Mouse (Mus musculus) liver, postnatal 0 days (tissue): ENCODE results near the gene Zfhx2. TPM values are rescaled to one million over a fixed set of nuclear protein-coding genes. Genes with fewer than 3 reads are reported as not detected.

Source experiments
- ATAC-seq: fragments of 200-750 bp; cut with Nextera tagmentation; 2 replicates; pipeline ENCODE4 v1.8.0; 2017; ENCODE audit warnings: mild to moderate bottlenecking, moderate library complexity
- DNase-seq: peaks from one replicate; pipeline ENCODE4 v3.0.0-alpha.2; 2016
- H3K27ac ChIP-seq: fragments of 300-500 bp; sonication (generic); 2 replicates; pipeline ENCODE4 v1.5.1; 2014; ENCODE audit warnings: antibody characterized with exemption, moderate library complexity, mild to moderate bottlenecking, low read depth
- H3K27me3 ChIP-seq: fragments of 300-500 bp; sonication (generic); 2 replicates; pipeline ENCODE4 v1.6.1; 2014; ENCODE audit warnings: low read length, control low read depth, mixed read lengths; ENCODE audit not compliant: insufficient read depth
- H3K36me3 ChIP-seq: fragments of 300-500 bp; sonication (generic); replicated peaks from 2 replicates; pipeline ENCODE4 v1.6.1; 2014; ENCODE audit warnings: mild to moderate bottlenecking, control low read depth, low read length, moderate library complexity, mixed read lengths; ENCODE audit not compliant: insufficient read depth
- H3K4me1 ChIP-seq: fragments of 300-500 bp; sonication (generic); 2 replicates; pipeline ENCODE4 v1.6.1; 2014; ENCODE audit warnings: antibody characterized with exemption, mild to moderate bottlenecking, control low read depth; ENCODE audit not compliant: insufficient read depth
- H3K4me2 ChIP-seq: fragments of 300-500 bp; sonication (generic); 2 replicates; pipeline ENCODE4 v1.6.1; 2014; ENCODE audit warnings: low read depth, mild to moderate bottlenecking, low read length, moderate library complexity, mixed read lengths
- H3K4me3 ChIP-seq: fragments of 300-500 bp; sonication (generic); 2 replicates; pipeline ENCODE4 v1.5.1; 2014; ENCODE audit warnings: low read depth, low read length
- H3K9ac ChIP-seq: fragments of 300-500 bp; sonication (generic); replicated peaks from 2 replicates; pipeline ENCODE4 v1.6.1; 2014; ENCODE audit warnings: mild to moderate bottlenecking, moderate library complexity
- H3K9me3 ChIP-seq: fragments of 300-500 bp; sonication (generic); 2 replicates; pipeline ENCODE4 v1.6.1; 2016; ENCODE audit warnings: mild to moderate bottlenecking, control low read depth, low read length, mixed read lengths
- CTCF ChIP-seq: sonication (generic); IDR thresholded peaks from 2 replicates; pipeline ENCODE4 v1.5.1; 2016; ENCODE audit warnings: antibody characterized with exemption, low read depth
- EP300 ChIP-seq: IDR thresholded peaks from 2 replicates; pipeline ENCODE4 v1.6.1; 2016; ENCODE audit warnings: antibody characterized with exemption, low read depth, mild to moderate bottlenecking
- WGBS: fragments of 180-500 bp; shearing (Covaris S2); extraction: QIAGEN DNeasy Blood & Tissue Kit; methylation state at CpG from one replicate; pipeline ENCODE4 v1.1.7; 2014; ENCODE audit not compliant: insufficient replicate concordance; 5-methylcytosine and 5-hydroxymethylcytosine counted together
- polyA plus RNA-seq: library from polyadenylated mRNA; unstranded; fragments of >200 nt; fragmentation: Nextera tagmentation; extraction: Ambion mirVana; gene quantifications from 2 replicates; pipeline ENCODE4 v1.2.1, GENCODE M21; 2015

Zfhx2 gene
- polyA plus RNA-seq, 1 experiment from 2014 or later, result 1.0 TPM

DNA sequence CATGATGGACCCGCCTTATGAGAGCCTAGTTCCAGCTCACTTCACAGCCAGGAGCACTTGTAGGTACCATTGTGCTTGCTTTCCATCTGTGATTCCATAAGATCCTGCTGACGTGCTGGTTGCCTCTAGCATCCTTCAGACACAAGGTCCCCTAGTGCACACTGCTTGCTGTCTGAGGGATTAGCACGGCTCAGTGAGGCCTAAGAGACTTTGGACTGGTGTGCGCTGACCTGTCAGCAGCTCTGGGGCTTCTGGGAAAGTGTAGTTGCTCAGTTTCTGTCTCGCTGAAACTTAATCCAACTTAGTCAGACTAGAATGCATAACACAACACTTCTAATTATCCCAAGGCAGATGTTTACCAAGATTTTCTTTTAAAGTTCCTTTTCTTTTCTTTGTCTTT lies 32.2 kb downstream of the Zfhx2 start:
- H3K4me1 ChIP-seq, result peaks cover 17% of the 10 kb centered on the region
- DNase-seq (no peak), ATAC-seq (no peak)
- no peaks in the 10 kb centered on the region for H3K36me3 ChIP-seq
- H3K9ac ChIP-seq, result no peak overlapping the region
- H3K4me3 ChIP-seq, result no peak overlapping the region
- no peak overlapping the region for H3K27ac ChIP-seq
- H3K27me3 ChIP-seq, result no peaks in the 10 kb centered on the region
- H3K4me2 ChIP-seq, result no peak overlapping the region
- H3K9me3 ChIP-seq, result no peaks in the 10 kb centered on the region
- 75% methylated on average over 5 of the region's 5 CpGs for WGBS
- TF ChIP-seq EP300 (no peak), CTCF (no peak)

DNA sequence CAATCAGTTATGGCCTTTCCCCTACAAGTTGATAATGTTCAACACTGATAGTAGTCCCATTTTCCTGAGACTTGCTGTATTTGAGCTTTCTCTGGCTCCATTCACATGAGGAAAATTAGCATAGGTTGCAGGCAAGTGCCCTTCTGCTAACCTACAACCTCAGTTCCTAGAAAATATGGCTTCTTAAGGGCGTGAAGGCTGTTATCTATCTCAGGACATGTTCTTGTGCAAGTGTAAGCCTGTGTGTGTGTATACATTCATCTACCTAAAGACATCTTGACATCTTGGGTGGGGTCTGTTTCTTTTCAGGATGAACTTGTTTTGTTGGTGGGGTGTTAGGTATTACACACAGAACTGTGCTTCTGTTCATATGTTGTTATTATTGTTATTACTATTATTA lies 33.1 kb downstream of the Zfhx2 start:
- DNase-seq (no peak), ATAC-seq (peak; percentile 26; the same call in 1 of the 2 replicates)
- Histone ChIP-seq H3K4me2 (no peak overlapping the region), H3K27ac (no peak overlapping the region), H3K36me3 (no peaks in the 10 kb centered on the region), H3K9ac (no peak overlapping the region), H3K27me3 (no peaks in the 10 kb centered on the region), H3K4me3 (no peak overlapping the region), H3K9me3 (no peaks in the 10 kb centered on the region), H3K4me1 (peaks cover 17% of the 10 kb centered on the region)
- peak; percentile 40; the same call in 1 of the 2 replicates for TF ChIP-seq EP300
- no peak for TF ChIP-seq CTCF
- 57% methylated on average over 1 of the region's 1 CpGs for WGBS

DNA sequence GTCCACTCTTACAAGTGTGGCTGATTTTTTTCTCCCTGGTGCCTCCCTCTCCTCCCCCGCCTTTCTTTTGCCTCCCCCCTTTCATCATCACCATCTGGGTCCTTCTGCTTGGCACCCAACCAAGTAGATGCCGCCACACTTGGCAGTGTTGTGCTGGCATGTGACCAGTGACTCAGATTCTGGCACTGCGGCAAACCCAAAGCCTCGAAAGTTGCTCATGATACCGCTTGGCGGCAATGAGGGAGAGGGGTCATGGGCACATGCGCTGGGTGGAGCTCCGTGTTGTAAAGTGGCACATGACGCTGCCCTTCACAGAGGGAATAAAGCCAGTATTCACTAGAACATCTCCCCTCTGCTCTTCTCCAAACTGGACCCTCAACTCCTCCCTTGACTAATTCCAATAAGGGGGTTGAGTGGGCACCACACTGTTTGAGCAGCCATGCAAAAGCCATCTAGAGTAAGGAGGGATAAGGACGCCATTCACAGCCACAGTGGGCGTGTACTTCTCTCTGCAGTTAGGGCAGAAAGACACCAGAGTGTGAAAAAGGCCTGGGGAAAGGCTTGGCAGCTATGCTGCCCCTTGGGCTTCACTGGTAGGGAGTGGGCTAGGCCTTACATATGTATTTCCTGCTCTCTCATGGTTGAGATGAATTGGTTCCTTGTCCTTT lies 36.8 kb downstream of the Zfhx2 start:
- no peak for TF ChIP-seq EP300
- no peak for TF ChIP-seq CTCF

GRCm38 (mm10) chr14:55054191-55054749 lies 37.9 kb downstream of the Zfhx2 start:
- no peak overlapping the region for H3K4me3 ChIP-seq
- no peak for ATAC-seq
- 71% methylated on average over 10 of the region's 10 CpGs for WGBS

More for the DNA sequence above, 36.8 kb downstream of the Zfhx2 start:
- no peaks in the 10 kb centered on the region for H3K36me3 ChIP-seq
- 70% methylated on average over 11 of the region's 11 CpGs for WGBS
- H3K4me1 ChIP-seq, result peaks cover 6% of the 10 kb centered on the region
- H3K4me2 ChIP-seq, result no peak overlapping the region
- H3K9me3 ChIP-seq, result no peaks in the 10 kb centered on the region
- H3K27me3 ChIP-seq, result no peaks in the 10 kb centered on the region
- H3K27ac ChIP-seq, result no peak overlapping the region
- H3K9ac ChIP-seq, result no peak overlapping the region
- ATAC-seq (no peak), DNase-seq (no peak)
- H3K4me3 ChIP-seq, result no peak overlapping the region

DNA sequence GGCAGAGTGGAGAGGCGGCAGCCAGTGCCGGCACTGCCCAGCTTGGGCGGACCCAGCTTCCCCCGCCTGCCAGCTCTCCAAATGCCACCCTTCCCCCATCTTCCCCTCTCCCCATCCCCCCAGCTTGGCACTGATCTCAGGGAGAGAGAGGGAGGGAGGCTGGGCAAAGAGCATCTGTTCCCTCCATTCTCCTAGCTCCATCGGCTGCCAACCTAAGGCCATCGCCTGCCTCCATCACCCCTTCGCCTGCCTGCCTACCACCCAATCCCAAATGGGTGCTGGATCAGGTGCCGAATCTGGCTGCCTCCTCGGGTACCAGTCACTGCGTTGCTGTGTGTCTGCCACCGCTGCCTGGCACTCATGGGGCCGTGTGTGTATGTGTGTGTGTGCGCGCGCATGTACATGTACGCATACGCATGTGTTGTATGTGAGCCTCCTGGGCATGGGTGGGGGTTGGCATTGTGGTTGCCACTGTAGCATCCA lies 38.4 kb downstream of the Zfhx2 start:
- Histone ChIP-seq H3K4me2 (no peak overlapping the region), H3K9ac (no peak overlapping the region), H3K4me3 (no peak overlapping the region), H3K4me1 (no peaks in the 10 kb centered on the region; the same call in 1 of the 2 replicates), H3K27ac (no peak overlapping the region), H3K27me3 (no peaks in the 10 kb centered on the region), H3K36me3 (no peaks in the 10 kb centered on the region), H3K9me3 (no peaks in the 10 kb centered on the region)
- TF ChIP-seq EP300, result no peak
- no peak for TF ChIP-seq CTCF
- WGBS, result 82% methylated on average over 17 of the region's 17 CpGs
- DNase-seq, result no peak
- ATAC-seq, result no peak

More at GRCm38 (mm10) chr14:55054191-55054749, 37.9 kb downstream of the Zfhx2 start:
- DNase-seq, result no peak
- TF ChIP-seq CTCF (no peak), EP300 (no peak)
- Histone ChIP-seq H3K9me3 (no peaks in the 10 kb centered on the region), H3K27ac (no peak overlapping the region), H3K9ac (no peak overlapping the region), H3K4me2 (no peak overlapping the region), H3K4me1 (peaks cover under 1% of the 10 kb centered on the region), H3K36me3 (no peaks in the 10 kb centered on the region), H3K27me3 (no peaks in the 10 kb centered on the region)

GRCm38 (mm10) chr14:55053050-55053449 lies 39.1 kb downstream of the Zfhx2 start:
- no peak overlapping the region for H3K27ac ChIP-seq
- H3K4me1 ChIP-seq, result no peaks in the 10 kb centered on the region; the same call in 1 of the 2 replicates
- no peaks in the 10 kb centered on the region for H3K36me3 ChIP-seq
- ATAC-seq (no peak), DNase-seq (no peak)
- H3K27me3 ChIP-seq, result no peaks in the 10 kb centered on the region
- TF ChIP-seq CTCF (no peak), EP300 (no peak)
- no peak overlapping the region for H3K4me3 ChIP-seq
- no peak overlapping the region for H3K9ac ChIP-seq
- no peak overlapping the region for H3K4me2 ChIP-seq
- WGBS, result 73% methylated on average over 4 of the region's 4 CpGs
- no peaks in the 10 kb centered on the region for H3K9me3 ChIP-seq
